Mouse (Mus musculus) forebrain, embryonic 13.5 days (tissue): Measurements from ENCODE around the gene Nbr1. TPM values are rescaled to one million over a fixed set of nuclear protein-coding genes. Genes with fewer than 3 reads are reported as not detected.
"Not testable (repeated sequence)": the region's sequence is repeated elsewhere in the genome, so short reads cannot be mapped to it uniquely, and the experiment has no call there.

Experiments used
- ATAC-seq: fragments of 200-750 bp; cut with Nextera tagmentation; 2 replicates; pipeline ENCODE4 v1.8.0; 2017
- H3K27ac ChIP-seq: fragments of 300-500 bp; sonication (generic); 2 replicates; pipeline ENCODE4 v1.5.1; 2015; ENCODE audit warnings: inconsistent platforms, mild to moderate bottlenecking, moderate library complexity
- H3K27me3 ChIP-seq: fragments of 300-500 bp; sonication (generic); 2 replicates; pipeline ENCODE4 v1.6.1; 2015; ENCODE audit warnings: mild to moderate bottlenecking, inconsistent platforms
- H3K36me3 ChIP-seq: fragments of 300-500 bp; sonication (generic); 2 replicates; pipeline ENCODE4 v1.6.1; 2015; ENCODE audit warnings: mild to moderate bottlenecking, inconsistent platforms; ENCODE audit not compliant: poor library complexity, severe bottlenecking
- H3K4me1 ChIP-seq: fragments of 300-500 bp; sonication (generic); 2 replicates; pipeline ENCODE4 v1.6.1; 2015; ENCODE audit warnings: inconsistent platforms
- H3K4me2 ChIP-seq: fragments of 300-500 bp; sonication (generic); 2 replicates; pipeline ENCODE4 v1.6.1; 2015; ENCODE audit warnings: inconsistent platforms, mild to moderate bottlenecking, moderate library complexity
- H3K4me3 ChIP-seq: fragments of 300-500 bp; sonication (generic); 2 replicates; pipeline ENCODE4 v1.5.1; 2015; ENCODE audit warnings: mild to moderate bottlenecking, inconsistent platforms
- H3K9ac ChIP-seq: fragments of 300-500 bp; sonication (generic); 2 replicates; pipeline ENCODE4 v1.6.1; 2015; ENCODE audit warnings: mild to moderate bottlenecking, inconsistent platforms
- H3K9me3 ChIP-seq: fragments of 300-500 bp; sonication (generic); replicated peaks from 2 replicates; pipeline ENCODE4 v1.6.1; 2016; ENCODE audit warnings: inconsistent platforms
- WGBS: fragments of 180-500 bp; shearing (Covaris S2); methylation state at CpG from one replicate; pipeline ENCODE4 v1.1.7; 2015; 5-methylcytosine and 5-hydroxymethylcytosine counted together
- polyA plus RNA-seq: library from polyadenylated mRNA; unstranded; fragments of >200 nt; fragmentation: Nextera tagmentation; extraction: Ambion mirVana; gene quantifications from 2 replicates; pipeline ENCODE4 v1.2.1, GENCODE M21; 2015

Gene Nbr1
- polyA plus RNA-seq, 1 experiment from 2014 or later: 104 TPM

- Histone ChIP-seq H3K9me3 (no peaks in the 10 kb centered on the region), H3K4me1 (peaks cover 43% of the 10 kb centered on the region), H3K4me2 (peak overlapping the region; percentile 66), H3K4me3 (peak overlapping the region; percentile 86), H3K36me3 (peaks cover 26% of the 10 kb centered on the region), H3K27ac (peak overlapping the region; percentile 90), H3K27me3 (no peaks in the 10 kb centered on the region), H3K9ac (peak overlapping the region; percentile 84)
- ATAC-seq: peak; percentile 97
- WGBS: under 1% methylated on average over 37 of the region's 37 CpGs
Observed at GRCm38 (mm10) chr11:101552476-101553300, 739 bp downstream of the Nbr1 start.

GRCm38 (mm10) chr11:101553354-101553930 lies 1.5 kb downstream of the Nbr1 start:
- peak overlapping the region; percentile 66 for H3K4me2 ChIP-seq
- WGBS: 31% methylated on average over 8 of the region's 8 CpGs
- no peak for ATAC-seq
- peaks cover 43% of the 10 kb centered on the region for H3K4me1 ChIP-seq
- H3K9ac ChIP-seq: peak overlapping the region; percentile 84
- H3K27ac ChIP-seq: peak overlapping the region; percentile 90
- H3K9me3 ChIP-seq: no peaks in the 10 kb centered on the region
- H3K4me3 ChIP-seq: peak overlapping the region; percentile 86
- peaks cover 31% of the 10 kb centered on the region for H3K36me3 ChIP-seq
- no peaks in the 10 kb centered on the region for H3K27me3 ChIP-seq

- H3K4me1 ChIP-seq: peaks cover 29% of the 10 kb centered on the region
- H3K36me3 ChIP-seq: peaks cover 59% of the 10 kb centered on the region
- no peaks in the 10 kb centered on the region for H3K9me3 ChIP-seq
- H3K9ac ChIP-seq: 0 out of 2 replicates have a peak overlapping the region, but pooled peaks have one; percentile 31
- H3K27ac ChIP-seq: 0 out of 2 replicates have a peak overlapping the region, but pooled peaks have one; percentile 42
- no peaks in the 10 kb centered on the region for H3K27me3 ChIP-seq
- no peak overlapping the region for H3K4me3 ChIP-seq
- 92% methylated on average over 7 of the region's 7 CpGs for WGBS
- no peak overlapping the region for H3K4me2 ChIP-seq
- no peak for ATAC-seq
Observed at GRCm38 (mm10) chr11:101556541-101556940, 4.6 kb downstream of the Nbr1 start.

GRCm38 (mm10) chr11:101556954-101557353 lies 5.0 kb downstream of the Nbr1 start:
- 0 out of 2 replicates have a peak overlapping the region, but pooled peaks have one; percentile 42 for H3K27ac ChIP-seq
- H3K9ac ChIP-seq: 0 out of 2 replicates have a peak overlapping the region, but pooled peaks have one; percentile 31
- no peak overlapping the region for H3K4me2 ChIP-seq
- no peak overlapping the region for H3K4me3 ChIP-seq
- ATAC-seq: no peak
- peaks cover 60% of the 10 kb centered on the region for H3K36me3 ChIP-seq
- H3K9me3 ChIP-seq: no peaks in the 10 kb centered on the region
- peaks cover 29% of the 10 kb centered on the region for H3K4me1 ChIP-seq
- WGBS: 52% methylated on average over 2 of the region's 2 CpGs
- H3K27me3 ChIP-seq: no peaks in the 10 kb centered on the region

GRCm38 (mm10) chr11:101562391-101562790 lies 10.4 kb downstream of the Nbr1 start:
- 37% methylated on average over 5 of the region's 5 CpGs for WGBS
- H3K9me3 ChIP-seq: no peaks in the 10 kb centered on the region
- H3K4me3 ChIP-seq: no peak overlapping the region
- H3K4me1 ChIP-seq: no peaks in the 10 kb centered on the region
- no peak for ATAC-seq
- no peak overlapping the region for H3K27ac ChIP-seq
- no peak overlapping the region for H3K4me2 ChIP-seq
- peaks cover 85% of the 10 kb centered on the region for H3K36me3 ChIP-seq
- no peak overlapping the region for H3K9ac ChIP-seq
- H3K27me3 ChIP-seq: no peaks in the 10 kb centered on the region

GRCm38 (mm10) chr11:101568421-101568820 lies 16.5 kb downstream of the Nbr1 start:
- Histone ChIP-seq H3K4me3 (no peak overlapping the region), H3K4me2 (no peak overlapping the region), H3K9me3 (no peaks in the 10 kb centered on the region), H3K4me1 (no peaks in the 10 kb centered on the region), H3K9ac (no peak overlapping the region), H3K27me3 (no peaks in the 10 kb centered on the region), H3K36me3 (peaks cover 95% of the 10 kb centered on the region), H3K27ac (no peak overlapping the region)
- 87% methylated on average over 3 of the region's 3 CpGs for WGBS
- no peak for ATAC-seq

GRCm38 (mm10) chr11:101576116-101576515 lies 24.2 kb downstream of the Nbr1 start:
- no peak overlapping the region for H3K27ac ChIP-seq
- peaks cover 99% of the 10 kb centered on the region for H3K36me3 ChIP-seq
- H3K4me3 ChIP-seq: no peak overlapping the region
- no peak overlapping the region for H3K4me2 ChIP-seq
- H3K4me1 ChIP-seq: no peaks in the 10 kb centered on the region
- no peak overlapping the region for H3K9ac ChIP-seq
- no peak for ATAC-seq
- H3K27me3 ChIP-seq: no peaks in the 10 kb centered on the region
- WGBS: 81% methylated on average over 6 of the region's 6 CpGs
- no peaks in the 10 kb centered on the region for H3K9me3 ChIP-seq

GRCm38 (mm10) chr11:101581081-101581764 lies 29.3 kb downstream of the Nbr1 start:
- Histone ChIP-seq H3K9me3 (no peaks in the 10 kb centered on the region), H3K9ac (no peak overlapping the region), H3K27ac (no peak overlapping the region), H3K4me2 (no peak overlapping the region), H3K27me3 (no peaks in the 10 kb centered on the region), H3K36me3 (peaks cover 57% of the 10 kb centered on the region), H3K4me3 (no peak overlapping the region), H3K4me1 (peaks cover 8% of the 10 kb centered on the region)
- no peak for ATAC-seq
- WGBS: 81% methylated on average over 6 of the region's 6 CpGs

GRCm38 (mm10) chr11:101582054-101583035 lies 30.4 kb downstream of the Nbr1 start, which contains the start of gene Tmem106a:
Gene Tmem106a (plus strand): TSS chr11:101582242.
- Histone ChIP-seq H3K27me3 (no peaks in the 10 kb centered on the region), H3K4me2 (peak within 1 kb of the TSS; percentile 58), H3K36me3 (peaks cover 50% of the 10 kb centered on the region), H3K4me1 (peaks cover 8% of the 10 kb centered on the region), H3K9ac (peak within 1 kb of the TSS; percentile 59), H3K27ac (no peak within 1 kb of the TSS), H3K4me3 (peak within 1 kb of the TSS; percentile 34), H3K9me3 (no peaks in the 10 kb centered on the region)
- WGBS: 20% methylated on average over 30 of the region's 31 CpGs
- ATAC-seq: no peak

GRCm38 (mm10) chr11:101583205-101583604 lies 31.3 kb downstream of the Nbr1 start:
- no peaks in the 10 kb centered on the region for H3K9me3 ChIP-seq
- H3K36me3 ChIP-seq: peaks cover 41% of the 10 kb centered on the region
- peaks cover 8% of the 10 kb centered on the region for H3K4me1 ChIP-seq
- H3K4me3 ChIP-seq: no peak overlapping the region
- no peak overlapping the region for H3K4me2 ChIP-seq
- no peak overlapping the region for H3K27ac ChIP-seq
- ATAC-seq: no peak
- WGBS: 85% methylated on average over 2 of the region's 2 CpGs
- no peak overlapping the region for H3K9ac ChIP-seq
- H3K27me3 ChIP-seq: no peaks in the 10 kb centered on the region

- H3K9me3 ChIP-seq, H3K4me2 ChIP-seq, H3K27me3 ChIP-seq, ATAC-seq, H3K27ac ChIP-seq, H3K9ac ChIP-seq, H3K4me3 ChIP-seq, H3K4me1 ChIP-seq: not testable (repeated sequence)
- 97% methylated on average over 1 of the region's 1 CpGs for WGBS
- peaks cover 24% of the 10 kb centered on the region for H3K36me3 ChIP-seq
Observed at GRCm38 (mm10) chr11:101585031-101585430, 33.1 kb downstream of the Nbr1 start.
